Mouse (Mus musculus): Measurements from ENCODE around the gene Coro1c. TPM values are rescaled to one million over a fixed set of nuclear protein-coding genes. Genes with fewer than 3 reads are reported as not detected.

Gene Coro1c
- total and polyA plus RNA-seq, 3 experiments, result 66.1 to 87.4 (median 69.9) TPM

GRCm38 (mm10) chr5:113919060-113919459 is 10.5 kb upstream of the Coro1c start:
- no peaks in the 10 kb centered on the region for H3K79me2 ChIP-seq (replicated peaks; ENCODE audit: control insufficient read depth, extremely low read depth, insufficient read depth, poor library complexity, severe bottlenecking)
- H3K36me3 ChIP-seq (replicated peaks in 1 of 2; ENCODE audit: control insufficient read depth in 1 of 2, insufficient read depth in 1 of 2, low read length in 1 of 2), result no peaks in the 10 kb centered on the region
- no peaks in the 10 kb centered on the region for H3K27me3 ChIP-seq (replicated peaks)
- H3K4me2 ChIP-seq (ENCODE audit: insufficient read depth, low read depth, poor library complexity, severe bottlenecking), result no peak overlapping the region
- peaks cover 5 to 14% of the 10 kb centered on the region in 2 experiments; a peak in 3 of 4 replicates for H3K4me1 ChIP-seq (ENCODE audit: control insufficient read depth in 1 of 2, insufficient read depth in 2 of 2)
- DNase-seq (ENCODE audit: extremely low read depth), result no peak
- H3K9me3 ChIP-seq (replicated peaks; ENCODE audit: low read length), result no peaks in the 10 kb centered on the region
- H3K4me3 ChIP-seq (replicated peaks in 1 of 3; ENCODE audit: low read depth in 2 of 3, low read length in 2 of 3, poor library complexity in 1 of 3), result no peak overlapping the region
- dilution Hi-C loops (cut with MboI; ENCODE audit: extremely low pct_ligation_motif_present, extremely low pct_unique_long_range_greater_than_20kb, low sequenced_read_pairs) (no loop called here), in situ Hi-C loops (cut with MboI; ENCODE audit: low pct_ligation_motif_present, low pct_unique_long_range_greater_than_20kb, low sequenced_read_pairs) (no loop called here)
- no peak for TF ChIP-seq POLR2A (IDR thresholded peaks at IDR 0.05; ENCODE audit: low read depth, low read length)
- no peak for TF ChIP-seq POLR2AphosphoS2 (IDR thresholded peaks at IDR 0.05; ENCODE audit: low read depth, low read length)
- no peak for TF ChIP-seq KAT2A (IDR thresholded peaks at IDR 0.05; ENCODE audit: insufficient replicate concordance, low read length)
- TF ChIP-seq CTCF (conservative IDR thresholded peaks at IDR 0.05 in 1 of 2, IDR thresholded peaks at IDR 0.05 in 1 of 2; ENCODE audit: low read depth in 2 of 2, low read length in 2 of 2), result no peak
- no peak for TF ChIP-seq JUND (conservative IDR thresholded peaks at IDR 0.05; ENCODE audit: low read depth, low read length)
- no peak for TF ChIP-seq MXI1 (IDR thresholded peaks at IDR 0.05; ENCODE audit: low read depth, low read length)
- TF ChIP-seq SMC3 (IDR thresholded peaks at IDR 0.05; ENCODE audit: low read depth, low read length), result no peak
- no peak for TF ChIP-seq MAX (IDR thresholded peaks at IDR 0.05; ENCODE audit: low read length)
- no peak for TF ChIP-seq BHLHE40 (IDR thresholded peaks at IDR 0.05; ENCODE audit: low read depth, low read length)
- TF ChIP-seq ZKSCAN1 (IDR thresholded peaks at IDR 0.05; ENCODE audit: borderline replicate concordance, low read depth, low read length), result no peak
- no peak for TF ChIP-seq ZNF384 (IDR thresholded peaks at IDR 0.05; ENCODE audit: low read depth, low read length)
- TF ChIP-seq TCF12 (IDR thresholded peaks at IDR 0.05; ENCODE audit: low read depth, low read length), result no peak
- no peak for TF ChIP-seq RAD21 (IDR thresholded peaks at IDR 0.05; ENCODE audit: low read depth, low read length)
- no peak for TF ChIP-seq ZMIZ1 (IDR thresholded peaks at IDR 0.05; ENCODE audit: low read depth, low read length)
- no peak for TF ChIP-seq EP300 (IDR thresholded peaks at IDR 0.05; ENCODE audit: low read length)
- no peak for TF ChIP-seq RCOR1 (conservative IDR thresholded peaks at IDR 0.05; ENCODE audit: low read depth, low read length)
- no peak for TF ChIP-seq PAX5 (IDR thresholded peaks at IDR 0.05; ENCODE audit: low read length)
- TF ChIP-seq ETS1 (conservative IDR thresholded peaks at IDR 0.05; ENCODE audit: low read depth, low read length), result no peak
- TF ChIP-seq GABPA (IDR thresholded peaks at IDR 0.05; ENCODE audit: insufficient replicate concordance, low read depth, low read length), result no peak
- H3K9ac ChIP-seq (ENCODE audit: insufficient read depth, low read depth), result no peak overlapping the region
- no peak overlapping the region for H3K27ac ChIP-seq (ENCODE audit: insufficient read depth, low read depth)

- dilution Hi-C loops (cut with MboI; ENCODE audit: extremely low pct_ligation_motif_present, extremely low pct_unique_long_range_greater_than_20kb, low sequenced_read_pairs), result no loop called here
- H3K27ac ChIP-seq (ENCODE audit: insufficient read depth, low read depth), result no peak overlapping the region
- in situ Hi-C loops (cut with MboI; ENCODE audit: low pct_ligation_motif_present, low pct_unique_long_range_greater_than_20kb, low sequenced_read_pairs), result no loop called here
- H3K4me1 ChIP-seq (ENCODE audit: control insufficient read depth in 1 of 2, insufficient read depth in 2 of 2), result peaks cover 5 to 14% of the 10 kb centered on the region in 2 experiments; a peak in 3 of 4 replicates
- no peak for DNase-seq (ENCODE audit: extremely low read depth)
- TF ChIP-seq ZNF384 (IDR thresholded peaks at IDR 0.05; ENCODE audit: low read depth, low read length) (no peak), ZKSCAN1 (IDR thresholded peaks at IDR 0.05; ENCODE audit: borderline replicate concordance, low read depth, low read length) (no peak), ELF1 (IDR thresholded peaks at IDR 0.05; ENCODE audit: low read depth, low read length) (no peak), RAD21 (IDR thresholded peaks at IDR 0.05; ENCODE audit: low read depth, low read length) (no peak), ZC3H11A (IDR thresholded peaks at IDR 0.05; ENCODE audit: low read depth, low read length) (no peak), ETS1 (conservative IDR thresholded peaks at IDR 0.05; ENCODE audit: low read depth, low read length) (no peak), USF1 (IDR thresholded peaks at IDR 0.05; ENCODE audit: low read depth, low read length) (no peak), JUN (IDR thresholded peaks at IDR 0.05; ENCODE audit: insufficient read depth, low read depth, low read length) (no peak)
- H3K79me2 ChIP-seq (replicated peaks; ENCODE audit: control insufficient read depth, extremely low read depth, insufficient read depth, poor library complexity, severe bottlenecking), result no peaks in the 10 kb centered on the region
- no peaks in the 10 kb centered on the region for H3K27me3 ChIP-seq (replicated peaks)
- no peak overlapping the region for H3K4me3 ChIP-seq (replicated peaks in 1 of 3; ENCODE audit: low read depth in 2 of 3, low read length in 2 of 3, poor library complexity in 1 of 3)
- H3K36me3 ChIP-seq (replicated peaks in 1 of 2; ENCODE audit: control insufficient read depth in 1 of 2, insufficient read depth in 1 of 2, low read length in 1 of 2), result no peaks in the 10 kb centered on the region
- H3K9me3 ChIP-seq (replicated peaks; ENCODE audit: low read length), result no peaks in the 10 kb centered on the region
- H3K9ac ChIP-seq (ENCODE audit: insufficient read depth, low read depth), result no peak overlapping the region
- no peak overlapping the region for H3K4me2 ChIP-seq (ENCODE audit: insufficient read depth, low read depth, poor library complexity, severe bottlenecking)
Measured at GRCm38 (mm10) chr5:113918654-113919053, 10.1 kb upstream of the Coro1c start.

Measured in CH12.LX (cell line).